Mouse (Mus musculus) neural tube, embryonic 10.5 days (tissue): ENCODE results near the gene Lsm10.

Source experiments
- DNase-seq: peaks from one replicate; pipeline ENCODE4 v3.0.0-alpha.2; 2017; ENCODE audit warnings: low spot score; ENCODE audit errors: extremely low spot score

Gene Lsm10

GRCm38 (mm10) chr4:126118651-126119050 is 22.2 kb downstream of the Lsm10 start:
- no peak for DNase-seq

GRCm38 (mm10) chr4:126119051-126119450 is 22.6 kb downstream of the Lsm10 start:
- DNase-seq: no peak

- DNase-seq: no peak
Measured at GRCm38 (mm10) chr4:126120052-126120451, 23.6 kb downstream of the Lsm10 start.

GRCm38 (mm10) chr4:126120506-126120905 is 24.1 kb downstream of the Lsm10 start:
- no peak for DNase-seq

GRCm38 (mm10) chr4:126123309-126124040 is 27.1 kb downstream of the Lsm10 start:
- DNase-seq: no peak

GRCm38 (mm10) chr4:126130502-126130901 is 34.1 kb downstream of the Lsm10 start:
- peak; percentile 26 for DNase-seq

- peak; percentile 41 for DNase-seq
Measured at GRCm38 (mm10) chr4:126131290-126132121, 35.1 kb downstream of the Lsm10 start.

- DNase-seq: no peak
Measured at GRCm38 (mm10) chr4:126132636-126133264, 36.3 kb downstream of the Lsm10 start.

GRCm38 (mm10) chr4:126134236-126134635 is 37.8 kb downstream of the Lsm10 start:
- DNase-seq: no peak

- DNase-seq: no peak
Measured at GRCm38 (mm10) chr4:126134639-126135038, 38.2 kb downstream of the Lsm10 start.

GRCm38 (mm10) chr4:126137773-126138172 is 41.4 kb downstream of the Lsm10 start:
- no peak for DNase-seq

- DNase-seq: no peak
Measured at GRCm38 (mm10) chr4:126141021-126141420, 44.6 kb downstream of the Lsm10 start.

GRCm38 (mm10) chr4:126145396-126145795 is 49.0 kb downstream of the Lsm10 start:
- no peak for DNase-seq

- DNase-seq: peak; percentile 41
Measured at GRCm38 (mm10) chr4:126146974-126147532, 50.6 kb downstream of the Lsm10 start.

- peak; percentile 86 for DNase-seq
Measured at GRCm38 (mm10) chr4:126147533-126148160, 51.2 kb downstream of the Lsm10 start, which contains the start of gene Eva1b. Eva1b (plus strand) TSS chr4:126147744.
